13 mouse cellular contexts compared by ENCODE assay signal in the genomic region with DNA sequence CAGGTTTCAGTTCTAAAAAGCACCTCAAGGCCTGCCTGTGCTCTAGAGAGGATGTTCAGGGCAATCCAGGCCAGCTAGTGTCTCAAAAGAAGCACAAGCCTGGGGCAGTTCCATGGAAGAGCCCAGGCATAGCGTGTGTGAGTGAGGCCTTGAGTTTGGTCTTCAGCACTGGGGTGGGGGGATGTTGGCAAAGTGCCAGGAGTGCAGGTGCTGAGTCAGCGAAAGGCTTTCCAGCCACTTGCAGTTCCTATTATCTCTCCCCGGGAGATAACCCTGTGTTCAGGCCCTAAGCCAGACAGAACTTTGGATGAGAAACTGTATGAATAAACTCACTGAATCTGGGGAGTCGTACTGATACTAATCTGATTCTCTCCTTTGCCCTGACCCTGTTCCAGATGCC. TPM values are rescaled to one million over a fixed set of nuclear protein-coding genes. Genes with fewer than 3 reads are reported as not detected.
DNase-seq lines count a peak whose midpoint lies in the region; ATAC-seq lines count a peak whose summit lies in the region.
"Had no signal": no experiment of that assay in that cellular context is flagged by ENCODE, and none has a peak within 500 bp of the region (broad histone marks: within the 10 kb centered on the region; RNA-seq: fewer than 3 reads in every experiment).

No protein-coding gene starts in this region.

- H3K27me3 ChIP-seq in heart, embryonic 13.5 days (replicated peaks) = no peaks in the 10 kb centered on the region
- no peaks in the 10 kb centered on the region for H3K27me3 ChIP-seq in hindbrain, embryonic 14.5 days (ENCODE audit: control insufficient read depth, insufficient read depth, low read length)
- H3K27me3 ChIP-seq: neural tube, embryonic 12.5 days had no signal

- no peak; the same call in 1 of the 2 replicates for ATAC-seq in heart, embryonic 13.5 days (ENCODE audit: extremely low read depth, insufficient number of reproducible peaks, low FRiP score, low TSS enrichment)
- ATAC-seq in hindbrain, embryonic 14.5 days (ENCODE audit: low FRiP score) = peak; percentile 21; the same call in 1 of the 2 replicates

- H3K9ac ChIP-seq in heart, embryonic 13.5 days = peak overlapping the region; percentile 40
- H3K9ac ChIP-seq in hindbrain, embryonic 14.5 days = no peak overlapping the region
- H3K9ac ChIP-seq: neural tube, embryonic 12.5 days had no signal

- intact Hi-C loops in heart, postnatal 25 days (cut with DNase I) = no loop called here

- no peak overlapping the region for H3K4me2 ChIP-seq in heart, embryonic 13.5 days
- no peak overlapping the region for H3K4me2 ChIP-seq in hindbrain, embryonic 14.5 days (replicated peaks)
- H3K4me2 ChIP-seq: neural tube, embryonic 12.5 days had no signal

- DNase-seq in heart, postnatal 25 days (ENCODE audit: low spot score) = no peak
- peak; percentile 59 for DNase-seq in ovary, adult 18-20 months (ENCODE audit: low spot score)
- DNase-seq in ovary, postnatal 14 days (ENCODE audit: low spot score) = no peak
- DNase-seq in hindbrain, embryonic 14.5 days (ENCODE audit: low spot score) = peak; percentile 45
- no peak for DNase-seq in urinary bladder, postnatal 14 days (ENCODE audit: low spot score)
- DNase-seq in urinary bladder, adult 18-20 months (ENCODE audit: low spot score in 2 of 2) = no peak
- no peak for DNase-seq in layer of hippocampus, postnatal 10 days (ENCODE audit: low spot score in 2 of 2)
- DNase-seq: cerebellum, adult 8-10 months; heart, adult 2 months; kidney, adult 2 months had no signal

- 17% methylated on average over 4 of the region's 4 CpGs for WGBS in heart, embryonic 13.5 days
- WGBS in hindbrain, embryonic 14.5 days = 44% methylated on average over 4 of the region's 4 CpGs

- no peaks in the 10 kb centered on the region for H3K9me3 ChIP-seq in heart, embryonic 13.5 days
- no peaks in the 10 kb centered on the region for H3K9me3 ChIP-seq in hindbrain, embryonic 14.5 days (ENCODE audit: control insufficient read depth, low read length)
- H3K9me3 ChIP-seq: neural tube, embryonic 12.5 days had no signal

- peaks cover 67% of the 10 kb centered on the region for H3K36me3 ChIP-seq in heart, embryonic 13.5 days
- peaks cover 13% of the 10 kb centered on the region; the same call in 1 of the 2 replicates for H3K36me3 ChIP-seq in hindbrain, embryonic 14.5 days (replicated peaks; ENCODE audit: control insufficient read depth, insufficient read depth)

- peak overlapping the region; percentile 24; the same call in 1 of the 2 replicates for H3K27ac ChIP-seq in heart, embryonic 13.5 days (replicated peaks)
- no peak overlapping the region for H3K27ac ChIP-seq in hindbrain, embryonic 14.5 days
- H3K27ac ChIP-seq: heart, adult 2 months; neural tube, embryonic 12.5 days had no signal

- H3K4me3 ChIP-seq in heart, embryonic 13.5 days = no peak overlapping the region
- H3K4me3 ChIP-seq in hindbrain, embryonic 14.5 days (replicated peaks; ENCODE audit: low read length) = no peak overlapping the region
- H3K4me3 ChIP-seq: heart, adult 2 months; neural tube, embryonic 12.5 days had no signal

- H3K4me1 ChIP-seq in heart, embryonic 13.5 days = peaks cover 14% of the 10 kb centered on the region
- H3K4me1 ChIP-seq in hindbrain, embryonic 14.5 days (replicated peaks; ENCODE audit: control insufficient read depth, insufficient read depth, low read length) = no peaks in the 10 kb centered on the region; the same call in 1 of the 2 replicates
- H3K4me1 ChIP-seq: neural tube, embryonic 12.5 days had no signal

RNA-seq across cellular contexts. Expression of a gene that starts 27.0 kb away (rescaled TPM):
- 40.1 and 41.0 TPM in 2 replicates for polyA plus RNA-seq in heart, embryonic 13.5 days (2015; fragmentation: Nextera tagmentation; extraction: Ambion mirVana)
- 10 to 100 TPM; 29.1 to 31.4 TPM for total RNA-seq in heart, postnatal 25 days (2021)
- 30.5 and 37.2 TPM in 2 replicates for polyA plus RNA-seq in hindbrain, embryonic 14.5 days (2014; fragmentation: Nextera tagmentation; extraction: Ambion mirVana)
- total RNA-seq in layer of hippocampus, postnatal 10 days (2021) = 10 to 100 TPM; 40.6 to 44.0 TPM

RNA-seq across cellular contexts. Expression of a gene that starts 35.6 kb away (rescaled TPM):
- 0.22 and 0.35 TPM in 2 replicates for polyA plus RNA-seq in heart, embryonic 13.5 days (2015; fragmentation: Nextera tagmentation; extraction: Ambion mirVana)
- total RNA-seq in heart, postnatal 25 days (2021) = not detected
- polyA plus RNA-seq in hindbrain, embryonic 14.5 days (2014; fragmentation: Nextera tagmentation; extraction: Ambion mirVana) = 0.09 TPM in 1 of 2 replicates, not detected in the other
- not detected for total RNA-seq in layer of hippocampus, postnatal 10 days (2021)
- total RNA-seq: heart, adult 2 months; layer of hippocampus, postnatal 25 days had no signal
- polyA plus RNA-seq: heart, adult 2 months; neural tube, embryonic 12.5 days had no signal

RNA-seq across cellular contexts. Expression of a gene that starts 42.6 kb away (rescaled TPM):
- 4.0 and 4.4 TPM in 2 replicates for polyA plus RNA-seq in heart, embryonic 13.5 days (2015; fragmentation: Nextera tagmentation; extraction: Ambion mirVana)
- total RNA-seq in heart, postnatal 25 days (2021) = 1 to 10 TPM; 2.1 to 2.7 TPM
- 11.8 and 12.1 TPM in 2 replicates for polyA plus RNA-seq in hindbrain, embryonic 14.5 days (2014; fragmentation: Nextera tagmentation; extraction: Ambion mirVana)
- total RNA-seq in layer of hippocampus, postnatal 10 days (2021) = 10 to 100 TPM; 48.9 to 52.7 TPM

Comparison
In these comparisons a context has a peak if more than half of its experiments do, and no peak if none do; other contexts are left out.
1. DNase-seq: peak in ovary, adult 18-20 months (single experiment) and hindbrain, embryonic 14.5 days (single experiment); none in heart, postnatal 25 days (single experiment), ovary, postnatal 14 days (single experiment), urinary bladder, postnatal 14 days (single experiment), urinary bladder, adult 18-20 months (0 of 2) and layer of hippocampus, postnatal 10 days (0 of 2).
2. RNA of a gene that starts 42.6 kb away (total RNA-seq): 48.9 to 52.7 TPM in layer of hippocampus, postnatal 10 days; 2.1 to 2.7 TPM in heart, postnatal 25 days; every median in the first group is over 10 times any median in the second.